Mouse (Mus musculus): Measurements from ENCODE around the gene Cpne1. TPM values are rescaled to one million over a fixed set of nuclear protein-coding genes. Genes with fewer than 3 reads are reported as not detected.
A peak's percentile ranks its signal among the peaks of the same experiment; 100 is the strongest.

Gene Cpne1
- total RNA-seq, 2 experiments from 2014 or later = 8.6 to 10.1 TPM

- H3K4me3 ChIP-seq = no peak overlapping the region
- H3K27ac ChIP-seq = no peak overlapping the region
- TF ChIP-seq CTCF (IDR thresholded peaks at IDR 0.05) = no peak
- DNase-seq = no peak
- intact Hi-C loops (cut with DNase I) = no loop called here
Observed at GRCm38 (mm10) chr2:156073725-156074124, 38.0 kb downstream of the Cpne1 start.

- Histone ChIP-seq H3K4me3 (no peak overlapping the region), H3K27ac (no peak overlapping the region)
- intact Hi-C loops (cut with DNase I) = no loop called here
- TF ChIP-seq CTCF (IDR thresholded peaks at IDR 0.05) = no peak
- DNase-seq = no peak
Observed at GRCm38 (mm10) chr2:156071236-156071635, 40.5 kb downstream of the Cpne1 start.

- Histone ChIP-seq H3K4me3 (no peak overlapping the region), H3K27ac (no peak overlapping the region)
- DNase-seq = no peak
- TF ChIP-seq CTCF (IDR thresholded peaks at IDR 0.05) = no peak
- intact Hi-C loops (cut with DNase I) = no loop called here
Observed at GRCm38 (mm10) chr2:156067916-156068315, 43.8 kb downstream of the Cpne1 start.

DNA sequence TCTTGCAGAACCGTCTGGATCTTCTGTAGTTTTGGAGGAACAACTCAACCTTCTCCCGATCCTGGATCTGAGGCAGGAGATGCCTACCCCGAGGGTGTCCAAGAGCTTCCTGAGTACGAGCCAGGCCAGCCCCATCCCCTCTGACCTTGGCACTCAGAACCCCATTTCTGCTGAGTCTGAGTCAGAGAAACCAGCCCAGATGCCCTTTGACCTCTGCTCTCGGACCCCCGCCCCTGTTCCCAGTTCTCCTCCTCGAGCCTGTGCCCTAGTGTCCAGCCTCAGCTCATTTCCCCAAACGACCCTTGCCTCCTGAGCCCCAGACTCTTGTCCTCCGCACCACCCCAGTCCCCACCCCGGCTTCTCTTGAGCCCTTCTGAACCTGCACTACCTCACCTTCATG, 45.6 kb downstream of the Cpne1 start:
- Histone ChIP-seq H3K4me3 (peak overlapping the region; percentile 89), H3K27ac (peak overlapping the region; percentile 70; the same call in 1 of the 2 replicates)
- no peak for DNase-seq
- no peak for TF ChIP-seq CTCF (IDR thresholded peaks at IDR 0.05)
- intact Hi-C loops (cut with DNase I) = no loop called here

DNA sequence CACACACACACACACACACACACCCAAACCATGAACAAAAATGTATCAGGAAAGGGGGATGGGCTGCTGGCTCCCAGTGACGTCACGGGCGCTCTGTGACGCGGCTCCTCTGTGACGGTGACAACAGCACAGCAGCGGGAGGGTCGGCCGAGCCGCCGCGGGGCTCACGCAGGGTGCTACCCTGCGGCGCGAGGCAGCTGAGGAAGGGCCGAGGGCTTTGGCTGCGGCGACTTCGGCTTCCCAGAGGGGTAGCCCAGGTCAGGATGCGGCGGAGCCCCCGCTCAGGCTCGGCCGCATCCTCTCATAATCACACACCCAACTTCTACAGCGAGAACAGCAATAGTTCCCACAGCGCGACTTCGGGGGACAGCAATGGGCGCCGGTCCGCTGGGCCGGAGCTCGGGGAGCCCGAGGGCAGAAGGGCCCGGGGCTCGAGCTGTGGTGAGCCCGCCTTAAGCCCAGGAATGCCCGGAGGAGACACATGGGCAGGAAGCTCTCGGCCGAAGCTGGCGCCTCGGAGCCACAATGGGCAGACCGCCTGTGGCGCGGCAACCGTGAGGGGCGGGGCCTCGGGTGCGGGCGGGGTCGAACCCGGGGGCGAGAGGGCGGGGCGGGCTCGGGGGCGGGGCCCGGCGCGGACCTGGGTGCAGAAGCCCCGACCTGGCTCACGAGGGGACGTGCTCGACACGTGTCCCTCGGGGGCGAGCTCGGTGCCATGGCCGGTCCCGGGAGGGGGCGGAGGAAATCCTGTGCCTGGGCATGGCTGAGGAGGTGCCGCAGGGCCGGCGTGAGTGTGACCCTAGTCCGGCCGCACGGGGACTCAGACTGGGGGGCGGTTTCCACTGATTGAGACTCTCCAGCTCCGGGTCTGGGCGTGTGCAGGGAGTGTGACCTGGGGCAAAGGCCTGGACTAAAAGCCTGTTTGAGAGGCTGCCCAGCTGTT, 46.4 kb downstream of the Cpne1 start, which contains the start of gene Spag4:
Spag4 (plus strand) TSS at position 77 of the 943 bp plus-strand sequence.
- no peak for TF ChIP-seq CTCF (IDR thresholded peaks at IDR 0.05)
- intact Hi-C loops (cut with DNase I) = no loop called here

DNA sequence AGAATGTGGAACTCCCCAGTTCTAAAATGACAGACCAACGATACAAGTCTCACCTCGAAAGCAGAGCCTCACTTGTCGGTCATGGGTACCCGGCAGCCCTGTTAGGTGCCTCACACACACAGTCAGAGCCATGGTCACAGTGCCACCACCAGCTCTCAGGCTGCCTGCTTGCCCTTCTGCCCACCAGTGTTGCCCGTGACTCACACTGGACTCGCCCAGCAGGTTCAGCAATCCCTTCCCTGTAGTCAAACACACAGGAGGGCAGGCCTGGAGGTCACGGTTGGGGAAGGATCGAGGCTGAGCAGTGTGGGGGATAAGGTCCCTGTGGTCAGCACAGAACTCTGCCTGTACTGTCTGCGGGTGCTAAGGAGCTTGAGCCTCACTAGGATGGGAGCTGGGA, 58.9 kb downstream of the Cpne1 start, which contains the start of gene Fer1l4:
Fer1l4 (minus strand) TSS at position 132 of the 400 bp plus-strand sequence.
- intact Hi-C loops (cut with DNase I) = no loop called here
- Histone ChIP-seq H3K27ac (no peak within 1 kb of the TSS), H3K4me3 (no peak within 1 kb of the TSS)
- no peak for DNase-seq
- no peak for TF ChIP-seq CTCF (IDR thresholded peaks at IDR 0.05)

More for the DNA sequence above, 46.4 kb downstream of the Cpne1 start, which contains the start of gene Spag4:
- H3K27ac ChIP-seq = peak within 1 kb of the TSS; percentile 70
- peak; percentile 82 for DNase-seq
- peak within 1 kb of the TSS; percentile 89 for H3K4me3 ChIP-seq

- Histone ChIP-seq H3K27ac (no peak overlapping the region), H3K4me3 (no peak overlapping the region)
- intact Hi-C loops (cut with DNase I) = no loop called here
- no peak for TF ChIP-seq CTCF (IDR thresholded peaks at IDR 0.05)
- no peak for DNase-seq
Observed at GRCm38 (mm10) chr2:156047929-156048328, 63.8 kb downstream of the Cpne1 start.

DNA sequence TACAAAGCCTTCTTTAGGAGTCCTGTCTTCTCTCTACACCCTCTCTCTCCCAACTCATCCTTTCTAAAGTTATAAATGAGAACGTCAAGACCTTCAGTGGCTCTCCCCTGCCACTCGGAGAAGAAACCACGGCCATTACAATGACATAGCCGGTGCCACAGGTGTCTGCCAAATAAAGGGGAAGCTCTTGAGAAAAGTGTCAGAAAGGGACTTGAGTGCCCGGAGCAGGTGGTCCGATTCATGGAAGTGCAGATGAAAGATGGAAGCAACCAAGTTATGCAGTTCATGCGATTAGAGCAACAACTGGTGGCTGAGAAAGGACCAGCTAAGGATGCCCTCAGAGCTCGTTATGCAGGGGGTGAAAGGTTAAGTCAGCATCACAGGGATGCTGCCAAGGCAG, 68.9 kb downstream of the Cpne1 start:
- no peak for TF ChIP-seq CTCF (IDR thresholded peaks at IDR 0.05)
- intact Hi-C loops (cut with DNase I) = no loop called here
- H3K27ac ChIP-seq = no peak overlapping the region
- no peak for DNase-seq
- H3K4me3 ChIP-seq = no peak overlapping the region

DNA sequence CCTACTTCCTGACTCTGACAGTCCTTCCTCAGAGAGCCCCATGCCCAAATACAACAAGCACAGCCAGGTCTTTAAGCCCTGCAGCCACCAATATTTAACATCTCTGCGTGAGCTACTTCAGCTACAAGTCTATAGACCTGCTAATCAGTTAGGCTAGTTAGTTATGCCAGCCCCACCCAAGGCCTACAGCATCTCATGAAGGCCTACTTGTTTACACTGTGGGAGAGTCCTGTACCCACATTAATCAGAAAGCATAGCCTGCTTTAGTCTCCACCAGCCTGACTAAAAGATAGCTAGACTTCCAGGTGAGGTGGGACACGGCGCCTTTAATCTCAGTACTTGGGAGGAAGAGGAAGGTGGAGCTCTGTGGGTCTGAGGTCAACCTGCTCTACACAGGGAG, 72.4 kb downstream of the Cpne1 start:
- intact Hi-C loops (cut with DNase I) = no loop called here
- Histone ChIP-seq H3K27ac (no peak overlapping the region), H3K4me3 (no peak overlapping the region)
- no peak for DNase-seq
- no peak for TF ChIP-seq CTCF (IDR thresholded peaks at IDR 0.05)

- no peak for DNase-seq
- no peak overlapping the region for H3K4me3 ChIP-seq
- H3K27ac ChIP-seq = no peak overlapping the region
- intact Hi-C loops (cut with DNase I) = no loop called here
- TF ChIP-seq CTCF (IDR thresholded peaks at IDR 0.05) = no peak
Observed at GRCm38 (mm10) chr2:156025482-156025881, 86.3 kb downstream of the Cpne1 start.

Other genes starting within 250 kb of the Cpne1 start
- 100 to 1,000 TPM; 139 to 198 TPM for gene Uqcc1, start 181.7 kb downstream of the Cpne1 start, total RNA-seq (2021)
- gene Gm15557, start 171.2 kb downstream of the Cpne1 start, total RNA-seq (2021) = not detected
- gene Gdf5, start 166.6 kb downstream of the Cpne1 start, total RNA-seq (2021) = under 1 TPM in 1 of 2 experiments, not detected in 1; 0.08 TPM
- gene Cep250, start 155.5 kb downstream of the Cpne1 start, total RNA-seq (2021) = 1 to 10 TPM; 3.8 to 4.6 TPM
- gene 6430550D23Rik, start 104.0 kb downstream of the Cpne1 start, total RNA-seq (2021) = under 1 TPM; 0.66 to 0.70 TPM
- 10 to 100 TPM; 41.3 to 47.4 TPM for gene Ergic3, start 103.9 kb downstream of the Cpne1 start, total RNA-seq (2021)
- gene Fer1l4, start 59.0 kb downstream of the Cpne1 start, total RNA-seq (2021) = not detected
- gene Spag4, start 46.8 kb downstream of the Cpne1 start, total RNA-seq (2021) = under 1 TPM; 0.33 to 0.36 TPM
- 1 to 10 TPM; 4.9 to 8.1 TPM for gene Rbm12, start within 50 bp of the Cpne1 start, total RNA-seq (2021)
- 1 to 10 TPM; 3.8 to 4.3 TPM for gene Gm28036, start 15.1 kb upstream of the Cpne1 start, total RNA-seq (2021)
- 100 to 1,000 TPM; 187 to 259 TPM for gene Romo1, start 32.1 kb upstream of the Cpne1 start, total RNA-seq (2021)
- gene Nfs1, start 32.2 kb upstream of the Cpne1 start, total RNA-seq (2021) = 10 to 100 TPM; 75.3 to 83.5 TPM
- gene Rbm39, start 68.3 kb upstream of the Cpne1 start, total RNA-seq (2021) = 100 to 1,000 TPM; 119 TPM
- gene Phf20, start 84.5 kb upstream of the Cpne1 start, total RNA-seq (2021) = 10 to 100 TPM; 30.8 to 31.4 TPM
- gene Cnbd2, start 200.3 kb upstream of the Cpne1 start, total RNA-seq (2021) = under 1 TPM; 0.86 to 0.92 TPM
- gene Scand1, start 200.7 kb upstream of the Cpne1 start, total RNA-seq (2021) = 10 to 100 TPM; 61.0 to 61.2 TPM